Mouse (Mus musculus) inflammation-experienced regulatory T-cells, adult 6 months (primary cell): ENCODE data around the gene Olfr1129. TPM values are rescaled to one million over a fixed set of nuclear protein-coding genes. Genes with fewer than 3 reads are reported as not detected.
"Not testable (repeated sequence)": the region's sequence is repeated elsewhere in the genome, so short reads cannot be mapped to it uniquely, and the experiment has no call there.

ENCODE experiments used
- ATAC-seq: one replicate; pipeline ENCODE4 v1.8.0; 2017
- polyA plus RNA-seq, 3 experiments: library from polyadenylated mRNA; unstranded; fragments of 100-300 nt; shearing (Covaris generic); gene quantifications; one replicate each; pipeline ENCODE4 v1.2.1; 2017

Gene Olfr1129
- polyA plus RNA-seq, result not detected

DNA sequence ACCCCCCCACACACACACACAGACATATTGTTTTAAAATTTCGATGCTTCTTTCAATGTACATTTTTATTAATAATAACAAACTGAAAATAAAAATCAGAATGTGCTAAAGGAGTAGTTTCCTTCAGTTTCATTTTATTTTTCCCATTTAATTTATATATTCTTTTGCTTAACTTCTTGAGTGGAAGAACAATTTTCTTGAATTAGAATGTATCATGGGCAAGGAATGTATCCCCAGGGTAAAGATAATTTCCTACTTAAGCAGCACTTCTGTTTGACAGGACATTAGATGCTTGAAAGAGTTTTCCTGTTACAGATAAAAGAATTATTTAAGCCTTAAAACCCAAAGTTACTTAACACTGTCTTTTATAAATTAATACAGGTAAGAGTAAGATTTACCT, at the start of gene Olfr1129:
Gene Olfr1129 (plus strand): TSS at position 301 of the 400 bp plus-strand sequence.
- ATAC-seq, result not testable (repeated sequence)

DNA sequence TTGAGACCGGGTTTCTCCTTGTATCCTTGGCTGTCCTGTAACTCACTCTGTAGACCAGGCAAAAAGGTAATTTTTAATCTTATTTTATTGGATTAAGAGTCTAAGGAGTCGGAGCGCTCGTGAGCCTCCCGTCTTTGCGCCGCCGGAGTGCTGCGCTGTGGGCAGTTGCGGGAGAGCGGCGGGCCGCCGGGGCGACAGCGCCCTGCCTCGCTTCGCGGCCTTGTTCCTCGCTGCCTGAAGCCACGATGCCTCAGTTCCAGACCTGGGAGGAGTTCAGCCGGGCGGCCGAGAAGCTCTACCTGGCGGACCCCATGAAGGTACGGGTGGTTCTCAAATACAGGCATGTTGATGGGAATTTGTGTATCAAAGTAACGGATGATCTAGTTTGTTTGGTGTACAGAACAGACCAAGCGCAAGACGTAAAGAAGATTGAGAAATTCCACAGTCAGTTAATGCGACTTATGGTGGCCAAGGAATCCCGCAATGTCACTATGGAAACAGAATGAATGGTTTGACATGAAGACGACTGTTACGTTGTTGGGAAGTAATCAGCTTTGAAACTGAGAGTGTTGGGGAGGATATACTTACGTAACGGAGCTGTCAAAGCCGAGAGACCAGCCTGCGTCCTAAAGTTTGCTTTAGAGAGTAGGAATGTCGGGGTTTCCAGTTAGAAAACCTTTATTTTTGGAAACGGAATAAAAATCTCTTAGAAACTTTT, 47.6 kb upstream of the Olfr1129 start:
- not testable (repeated sequence) for ATAC-seq

DNA sequence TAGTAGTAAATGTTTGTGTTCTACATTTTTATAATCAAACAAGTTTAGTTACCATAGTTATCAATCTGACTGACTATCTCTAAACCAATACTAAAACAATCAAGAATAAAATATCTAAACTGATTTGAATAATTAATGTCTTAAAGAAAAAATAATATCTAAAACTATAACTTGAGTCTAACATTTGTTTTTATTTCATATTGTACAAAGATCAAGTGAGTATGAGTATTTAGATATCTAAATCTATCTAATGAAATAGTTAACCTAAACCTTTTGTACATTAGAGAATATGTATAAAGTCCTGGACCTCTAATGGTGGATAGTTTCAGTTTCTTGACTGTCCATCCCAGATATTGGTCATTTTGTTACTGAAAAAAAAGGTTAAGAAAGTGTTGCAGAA, 42.2 kb upstream of the Olfr1129 start, which contains the start of gene Olfr153:
Gene Olfr153 (plus strand): TSS at position 301 of the 400 bp plus-strand sequence.
- no peak for ATAC-seq

DNA sequence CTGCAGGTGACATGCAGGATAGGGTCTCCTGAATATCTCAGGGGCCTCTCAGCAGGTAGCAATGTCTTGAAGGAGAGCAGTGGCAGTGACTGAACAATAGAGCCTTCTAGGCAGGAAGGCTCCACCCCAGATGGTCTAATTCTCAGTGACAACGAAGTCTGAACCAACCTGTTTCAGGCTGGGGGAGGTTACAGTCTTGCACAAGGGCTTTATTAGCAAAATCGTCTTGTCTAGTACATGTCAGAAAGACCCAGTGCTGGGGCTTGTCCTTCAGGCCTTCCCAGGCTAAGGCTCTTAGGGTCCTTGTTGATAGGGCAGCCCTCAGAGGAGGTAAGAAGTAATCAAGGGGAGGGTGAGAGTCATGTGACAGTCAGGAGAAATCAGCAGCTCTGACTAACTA, 38.9 kb upstream of the Olfr1129 start:
- no peak for ATAC-seq

DNA sequence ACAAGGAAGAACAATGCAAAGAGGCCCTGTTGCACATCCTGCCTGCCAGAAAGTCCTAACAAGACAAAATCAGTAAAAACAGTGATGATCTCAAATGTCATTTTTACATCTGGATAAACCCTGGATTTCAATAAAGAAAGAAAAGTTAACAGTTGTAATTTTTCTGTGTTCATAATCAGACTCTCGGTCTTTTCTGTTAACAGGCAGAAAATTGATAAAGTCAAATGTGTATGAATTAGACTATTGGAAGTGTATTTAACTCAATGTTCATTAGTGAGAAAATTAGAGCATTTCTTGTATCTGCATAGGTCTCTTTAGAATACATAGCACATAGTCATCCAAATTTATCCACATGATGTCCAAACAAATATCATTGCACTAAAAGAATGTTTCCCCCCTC, 28.3 kb upstream of the Olfr1129 start, which contains the start of gene Olfr1128:
Gene Olfr1128 (minus strand): TSS at position 101 of the 400 bp plus-strand sequence.
- ATAC-seq, result no peak

DNA sequence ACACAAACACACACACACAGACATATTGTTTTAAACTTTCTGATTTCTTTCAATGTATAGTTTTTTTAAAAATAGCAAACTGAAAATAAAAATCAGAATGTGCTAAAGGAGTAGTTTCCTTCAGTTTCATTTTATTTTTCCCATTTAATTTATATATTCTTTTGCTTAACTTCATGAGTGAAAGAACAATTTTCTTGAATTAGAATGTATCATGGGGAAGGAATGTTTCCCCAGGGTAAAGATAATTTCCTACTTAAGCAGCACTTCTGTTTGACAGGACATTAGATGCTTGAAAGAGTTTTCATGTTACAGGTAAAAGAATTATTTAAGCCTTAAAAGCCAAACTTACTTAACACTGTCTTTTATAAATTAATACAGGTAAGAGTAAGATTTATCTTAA, 32.2 kb downstream of the Olfr1129 start, which contains the start of gene Olfr1130:
Gene Olfr1130 (plus strand): TSS at position 301 of the 400 bp plus-strand sequence.
- ATAC-seq, result not testable (repeated sequence)

DNA sequence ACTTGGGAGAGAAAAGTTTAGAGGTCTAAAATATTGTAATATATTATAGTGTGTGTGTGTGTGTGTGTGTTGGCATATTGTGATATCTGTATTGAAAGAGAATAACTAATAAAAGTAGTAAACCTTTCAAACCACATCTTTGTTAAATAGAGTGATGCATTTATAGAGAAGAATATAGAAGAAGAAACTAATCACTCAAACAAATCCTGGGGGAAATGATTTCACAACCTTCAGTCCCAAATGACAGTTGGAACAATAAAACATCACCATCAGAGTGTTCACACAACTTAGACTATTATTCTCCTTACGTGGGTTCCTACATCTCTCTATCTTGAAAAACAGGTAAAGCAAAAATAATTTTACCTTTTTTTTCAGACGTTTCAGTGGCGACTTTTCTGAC, 53.1 kb downstream of the Olfr1129 start, which contains the start of gene Olfr1131:
Gene Olfr1131 (plus strand): TSS at position 301 of the 400 bp plus-strand sequence.
- no peak for ATAC-seq

Other genes starting within 250 kb of the Olfr1129 start
- gene Olfr1120, start 219.1 kb upstream of the Olfr1129 start, polyA plus RNA-seq, result not detected
- gene Olfr1121, start 204.0 kb upstream of the Olfr1129 start, polyA plus RNA-seq, result not detected
- not detected for gene Olfr1122, start 188.1 kb upstream of the Olfr1129 start, polyA plus RNA-seq
- not detected for gene Olfr1123, start 157.3 kb upstream of the Olfr1129 start, polyA plus RNA-seq
- 1 to 10 TPM in 1 of 3 experiments, under 1 TPM in 1, not detected in 1; 0.88 to 2.6 TPM for gene Olfr1124, start 143.6 kb upstream of the Olfr1129 start, polyA plus RNA-seq
- not detected for gene Olfr1126, start 119.9 kb upstream of the Olfr1129 start, polyA plus RNA-seq
- gene Pramel7, start 76.8 kb upstream of the Olfr1129 start, polyA plus RNA-seq, result not detected
- not detected for gene Pramel6, start 67.3 kb upstream of the Olfr1129 start, polyA plus RNA-seq
- gene Olfr153, start 42.1 kb upstream of the Olfr1129 start, polyA plus RNA-seq, result not detected
- gene Olfr1128, start 28.4 kb upstream of the Olfr1129 start, polyA plus RNA-seq, result not detected
- gene Olfr1130, start 32.3 kb downstream of the Olfr1129 start, polyA plus RNA-seq, result not detected
- not detected for gene Olfr1131, start 53.2 kb downstream of the Olfr1129 start, polyA plus RNA-seq
- gene Olfr1132, start 63.6 kb downstream of the Olfr1129 start, polyA plus RNA-seq, result not detected
- not detected for gene Olfr1133, start 73.5 kb downstream of the Olfr1129 start, polyA plus RNA-seq
- not detected for gene Olfr1134, start 84.6 kb downstream of the Olfr1129 start, polyA plus RNA-seq
- not detected for gene Olfr1135, start 99.8 kb downstream of the Olfr1129 start, polyA plus RNA-seq
- not detected for gene Olfr1136, start 120.0 kb downstream of the Olfr1129 start, polyA plus RNA-seq
- gene Olfr1137, start 139.3 kb downstream of the Olfr1129 start, polyA plus RNA-seq, result not detected
- gene Olfr1138, start 166.1 kb downstream of the Olfr1129 start, polyA plus RNA-seq, result not detected
- gene Olfr1140, start 169.8 kb downstream of the Olfr1129 start, polyA plus RNA-seq, result not detected
- gene Olfr1141, start 180.1 kb downstream of the Olfr1129 start, polyA plus RNA-seq, result not detected
- gene Olfr152, start 205.6 kb downstream of the Olfr1129 start, polyA plus RNA-seq, result not detected
- not detected for gene Olfr1143, start 226.7 kb downstream of the Olfr1129 start, polyA plus RNA-seq
- not detected for gene Olfr1145, start 235.9 kb downstream of the Olfr1129 start, polyA plus RNA-seq